Mouse (Mus musculus): ENCODE data around the gene Atp5g3.

DNA sequence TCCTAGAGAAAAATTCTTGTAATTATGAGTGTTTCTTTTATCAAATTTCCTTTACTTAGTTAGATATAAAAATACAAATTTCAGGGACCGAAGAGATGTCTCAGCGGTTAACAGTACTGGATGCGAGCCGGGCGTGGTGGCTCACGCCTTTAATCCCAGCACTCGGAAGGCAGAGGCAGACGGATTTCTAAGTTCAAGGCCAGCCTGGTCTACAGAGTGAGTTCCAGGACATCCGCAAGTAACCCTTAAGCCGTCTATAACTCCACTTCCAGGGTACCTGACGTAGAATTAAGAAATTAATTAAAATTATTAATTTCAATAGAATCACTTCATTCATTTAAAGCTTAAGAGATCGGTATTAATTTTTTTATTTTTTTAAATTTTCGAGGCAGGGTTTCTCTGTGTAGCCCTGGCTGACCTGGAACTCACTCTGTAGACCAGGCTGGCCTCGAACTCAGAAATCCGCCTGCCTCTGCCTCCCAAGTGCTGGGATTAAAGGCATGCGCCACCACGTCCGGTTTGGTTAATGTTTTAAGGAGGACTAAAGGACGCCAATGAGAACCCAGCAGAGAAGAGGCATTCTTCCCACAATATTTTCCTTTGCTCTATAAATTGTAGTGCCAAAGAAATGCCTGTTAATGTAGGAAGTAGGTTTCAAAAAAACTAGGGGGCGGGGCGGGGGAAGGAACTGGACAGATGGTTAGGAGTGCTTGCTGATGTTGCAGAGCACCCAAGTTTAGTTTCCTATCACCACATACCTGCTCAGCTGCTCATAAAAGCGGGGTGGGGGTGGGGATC lies 17.5 kb downstream of the Atp5g3 start:
- TF ChIP-seq CTCF (conservative IDR thresholded peaks at IDR 0.05; ENCODE audit: insufficient read depth, insufficient read length, low read depth, low read length): no peak
- no peak for TF ChIP-seq POLR2A (IDR thresholded peaks at IDR 0.05; ENCODE audit: low read depth, low read length)
